Mouse (Mus musculus): ENCODE results near the gene Nckap1l. TPM values are rescaled to one million over a fixed set of nuclear protein-coding genes. Genes with fewer than 3 reads are reported as not detected.
"Not testable (repeated sequence)": the region's sequence is repeated elsewhere in the genome, so short reads cannot be mapped to it uniquely, and the experiment has no call there.

The Nckap1l gene
- 133 and 136 TPM in 2 replicates for total RNA-seq (2015)
- 191 and 203 TPM in 2 replicates for total RNA-seq (2017)

DNA sequence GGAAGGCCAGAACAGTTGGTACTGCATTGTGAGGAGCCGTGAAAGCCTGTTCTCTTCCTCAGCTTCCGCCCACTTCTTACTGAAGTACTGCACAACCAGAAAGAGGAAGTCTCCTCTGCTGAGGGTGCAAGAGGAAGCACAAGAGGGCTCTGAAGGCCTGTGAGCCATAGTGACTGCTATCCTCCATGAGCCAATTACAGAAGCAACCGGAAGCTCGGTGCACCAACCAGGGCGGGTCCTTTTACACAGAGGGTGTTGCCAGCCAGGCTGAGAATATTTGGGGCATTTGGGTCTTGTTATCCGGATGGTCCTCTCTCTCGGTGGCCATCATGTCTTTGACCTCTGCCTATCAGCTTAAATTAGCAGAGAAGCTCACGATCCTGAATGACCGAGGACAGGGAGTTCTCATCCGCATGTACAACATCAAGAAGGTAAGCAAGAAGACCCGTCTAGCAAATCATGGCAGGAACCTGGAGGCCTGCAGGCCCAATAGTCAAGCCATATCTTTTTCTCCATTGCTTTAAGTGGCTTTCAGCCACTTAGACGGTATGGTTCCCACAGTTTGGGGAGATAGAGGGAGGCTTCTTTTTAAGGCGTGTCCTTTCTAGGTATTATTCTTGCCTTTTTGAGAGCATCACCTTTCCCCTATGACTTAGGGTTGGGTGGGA, at the start of gene Nckap1l:
Gene Nckap1l, plus strand, starts transcription at position 244 of the 668 bp plus-strand sequence.
- ATAC-seq (ENCODE audit: poor library complexity, severe bottlenecking) = peak; percentile 99

DNA sequence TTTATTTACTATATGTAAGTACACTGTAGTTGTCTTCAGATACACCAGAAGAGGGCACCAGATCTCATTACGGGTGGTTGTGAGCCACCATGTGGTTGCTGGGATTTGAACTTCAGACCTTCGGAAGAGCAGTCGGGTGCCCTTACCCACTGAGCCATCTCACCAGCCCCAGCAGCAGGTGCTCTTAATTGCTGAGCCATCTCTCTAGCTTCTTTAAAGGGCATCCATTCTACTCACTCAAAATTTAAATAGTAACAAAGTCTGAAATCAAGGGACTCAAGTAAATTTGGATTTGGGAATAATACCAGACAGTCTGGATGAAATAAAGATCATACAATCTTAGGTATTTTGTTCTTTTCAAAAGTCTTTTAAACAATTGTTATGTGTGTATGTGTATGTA, 48.0 kb upstream of the Nckap1l start:
- ATAC-seq (ENCODE audit: poor library complexity, severe bottlenecking) = not testable (repeated sequence)

DNA sequence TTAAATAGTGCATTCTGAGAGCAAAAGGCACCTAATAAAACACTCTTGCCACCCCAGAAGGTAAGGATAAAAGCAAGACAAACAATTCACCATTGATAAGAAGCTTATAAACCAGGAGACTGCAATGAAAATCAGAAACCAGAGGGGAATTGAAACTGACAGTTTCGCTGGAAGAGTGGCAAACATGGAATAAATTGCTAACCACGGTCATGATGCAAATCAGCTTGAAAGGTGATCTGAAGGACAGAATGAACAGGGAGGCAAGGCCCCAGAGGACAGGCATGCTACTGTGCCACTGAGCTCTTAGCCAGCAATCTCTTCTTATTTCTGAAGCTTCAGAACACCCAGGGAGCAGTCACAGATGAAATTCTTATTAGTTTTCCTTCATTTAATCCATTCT, 26.6 kb upstream of the Nckap1l start:
- ATAC-seq (ENCODE audit: poor library complexity, severe bottlenecking) = no peak

DNA sequence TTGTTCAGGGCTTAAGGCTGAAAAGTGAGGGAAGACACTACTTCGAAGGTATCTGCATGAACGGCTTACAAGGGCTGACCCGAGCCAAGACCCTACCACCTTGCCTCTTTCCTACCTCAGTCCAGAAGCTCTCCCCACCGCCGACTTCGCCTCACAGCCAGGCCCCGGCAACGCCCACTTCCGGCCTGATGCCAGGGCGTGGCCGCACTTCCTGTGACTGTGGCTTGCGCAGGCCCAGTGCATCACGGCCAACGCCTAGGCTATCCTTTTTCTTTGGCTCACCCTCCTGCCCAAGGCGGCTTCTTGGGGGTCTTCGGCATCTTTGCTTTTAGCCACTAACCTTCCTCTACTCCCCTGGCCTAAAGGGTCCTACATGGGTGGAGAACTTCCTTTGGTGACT, 23.4 kb upstream of the Nckap1l start, which contains the start of gene Gtsf1:
Gene Gtsf1, minus strand, starts transcription at position 230 of the 400 bp plus-strand sequence.
- peak; percentile 73 for ATAC-seq (ENCODE audit: poor library complexity, severe bottlenecking)

DNA sequence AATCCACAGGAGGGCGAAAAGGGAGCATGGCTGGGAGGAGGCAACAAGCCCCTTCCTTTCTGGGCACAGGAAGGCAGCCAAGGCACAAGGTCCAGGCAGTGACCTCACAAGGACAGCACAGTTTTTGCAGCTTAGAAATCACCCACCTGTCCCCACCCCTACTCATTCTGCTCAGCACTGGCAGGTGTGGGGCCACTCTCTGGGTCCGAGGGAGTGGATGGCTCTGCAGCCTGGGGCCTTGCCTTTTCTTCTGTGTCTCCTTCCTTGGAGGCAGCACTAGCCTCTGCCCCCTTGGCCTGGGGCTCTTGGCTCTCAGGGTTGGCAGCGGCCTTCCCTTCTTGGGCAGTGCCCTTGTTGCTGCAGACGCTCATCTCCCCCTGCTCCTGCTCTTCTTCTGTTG, 7.6 kb upstream of the Nckap1l start:
- ATAC-seq (ENCODE audit: poor library complexity, severe bottlenecking) = not testable (repeated sequence)

DNA sequence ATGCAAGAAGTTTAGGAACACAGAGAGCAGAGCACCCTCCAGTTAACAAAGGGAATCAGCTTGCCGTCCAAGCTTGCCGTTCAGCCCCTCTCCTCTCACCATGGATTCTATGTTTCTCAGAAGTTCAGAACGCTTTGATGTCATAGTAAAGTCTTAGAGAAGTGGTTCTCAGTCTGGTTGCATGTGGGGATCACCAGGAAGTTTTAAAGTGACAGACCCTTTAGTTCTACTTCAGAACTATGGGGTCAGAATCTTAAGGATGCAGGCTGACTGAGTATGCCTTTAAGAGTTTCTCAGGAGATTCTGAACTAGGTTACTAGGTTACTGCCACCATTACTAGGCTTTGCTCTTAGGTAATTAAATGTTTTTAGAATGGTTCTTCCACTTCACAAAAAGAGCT, 5.2 kb upstream of the Nckap1l start, which contains the start of gene Gtsf2:
Gene Gtsf2, minus strand, starts transcription at position 101 of the 400 bp plus-strand sequence.
- ATAC-seq (ENCODE audit: poor library complexity, severe bottlenecking) = no peak

DNA sequence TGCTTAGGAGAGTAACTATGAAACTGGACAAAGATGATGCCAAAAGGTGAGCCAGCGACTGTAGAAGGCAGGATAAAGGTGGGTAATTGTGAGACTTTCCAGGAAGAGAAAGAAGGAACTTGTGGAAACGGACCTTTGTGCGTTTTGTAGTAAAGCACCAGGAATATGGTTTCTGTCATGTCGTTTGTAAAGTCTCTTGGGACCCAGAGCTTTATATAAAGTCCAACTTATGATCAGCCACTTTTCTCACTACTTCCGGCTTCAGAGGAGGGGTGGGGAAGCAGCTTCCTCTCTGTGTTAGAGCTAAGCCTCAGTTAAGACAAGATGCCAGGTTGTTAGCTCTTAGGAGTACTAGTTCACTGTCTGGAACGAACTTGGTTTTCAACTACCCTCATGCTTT, 855 bp downstream of the Nckap1l start:
- no peak for ATAC-seq (ENCODE audit: poor library complexity, severe bottlenecking)

DNA sequence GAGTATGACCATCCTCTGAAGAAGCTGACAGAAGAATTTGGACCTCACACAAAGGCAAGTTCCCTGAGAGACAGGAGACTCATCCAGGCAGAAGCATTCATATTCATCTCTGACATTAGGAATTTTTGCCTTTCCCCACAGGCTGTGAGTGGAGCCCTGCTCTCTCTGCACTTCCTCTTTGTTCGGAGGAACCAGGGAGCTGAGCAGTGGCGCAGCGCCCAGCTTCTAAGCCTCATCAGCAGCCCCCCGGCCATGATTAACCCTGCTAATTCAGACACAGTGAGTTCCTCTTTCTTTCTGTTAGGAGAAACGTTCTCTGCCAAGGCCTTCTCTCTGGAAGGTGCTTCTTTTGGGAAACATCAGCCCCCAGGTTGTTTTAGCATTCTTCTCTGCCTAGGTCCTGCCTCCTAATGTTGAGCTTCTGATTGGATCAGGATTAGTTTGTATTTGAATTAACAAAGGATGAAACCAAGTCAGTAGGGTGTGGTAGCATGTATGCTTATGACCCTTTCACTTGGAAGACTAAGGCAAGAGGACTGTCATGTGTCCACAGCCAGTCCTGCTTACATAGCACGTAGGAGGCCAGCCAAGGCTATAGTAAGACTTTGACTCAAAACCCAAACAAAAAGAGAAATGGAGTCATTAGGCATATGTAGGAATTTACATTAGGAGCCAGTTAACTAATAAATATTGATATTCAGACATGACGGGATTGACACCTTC, 9.1 kb downstream of the Nckap1l start:
- ATAC-seq (ENCODE audit: poor library complexity, severe bottlenecking) = peak; percentile 93

DNA sequence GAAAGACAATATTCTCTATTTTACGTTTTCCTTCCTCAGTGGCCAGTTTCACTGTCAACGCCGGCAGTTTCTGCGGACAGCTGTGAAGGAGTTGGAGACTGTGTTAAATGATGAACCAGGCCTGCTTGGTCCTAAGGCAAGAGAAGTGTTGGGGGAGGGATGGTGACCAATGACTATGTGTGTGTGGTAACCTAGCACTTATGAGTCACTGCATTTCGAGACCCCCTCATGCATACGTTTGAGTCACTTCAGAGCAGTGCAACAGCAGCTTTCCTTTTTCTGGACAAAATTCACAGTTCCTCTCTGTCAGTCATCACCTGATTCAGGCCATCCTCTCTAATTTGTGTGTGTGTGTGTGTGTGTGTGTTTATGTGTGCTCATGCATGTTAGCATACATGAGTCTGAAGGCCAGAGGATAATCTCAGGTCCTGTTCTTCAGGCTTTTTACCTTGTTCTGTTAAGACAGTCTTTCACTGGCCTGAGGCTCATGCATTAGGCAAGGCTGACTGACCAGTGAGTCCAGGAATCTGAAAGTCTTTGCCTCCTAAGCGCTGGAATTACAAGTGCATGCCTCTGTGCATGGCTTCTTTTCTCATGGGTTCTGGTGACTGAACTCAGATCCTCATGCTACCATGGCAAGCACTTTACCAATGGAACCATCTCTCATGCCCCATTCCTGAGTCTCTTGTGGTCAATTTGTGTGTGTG, 18.0 kb downstream of the Nckap1l start:
- ATAC-seq (ENCODE audit: poor library complexity, severe bottlenecking) = no peak

DNA sequence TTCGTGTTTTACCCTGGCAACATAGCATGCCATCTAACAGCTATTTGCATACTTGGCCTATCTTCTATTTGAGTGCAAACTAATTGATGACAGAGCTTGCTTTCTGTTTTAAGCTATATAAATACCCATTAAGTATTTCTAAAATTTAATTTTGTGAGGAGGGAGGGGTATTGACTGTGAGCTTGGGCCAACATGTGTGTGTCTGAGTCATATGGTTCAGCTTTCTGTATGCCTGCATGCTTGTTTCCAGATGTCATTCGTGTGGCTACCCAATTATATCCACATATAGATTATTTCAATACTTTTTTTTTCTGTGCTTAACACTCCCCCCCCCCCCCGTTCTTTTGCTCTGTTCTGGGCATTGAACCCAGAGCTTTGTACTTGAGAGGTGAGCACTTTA, 18.7 kb downstream of the Nckap1l start:
- ATAC-seq (ENCODE audit: poor library complexity, severe bottlenecking) = no peak

DNA sequence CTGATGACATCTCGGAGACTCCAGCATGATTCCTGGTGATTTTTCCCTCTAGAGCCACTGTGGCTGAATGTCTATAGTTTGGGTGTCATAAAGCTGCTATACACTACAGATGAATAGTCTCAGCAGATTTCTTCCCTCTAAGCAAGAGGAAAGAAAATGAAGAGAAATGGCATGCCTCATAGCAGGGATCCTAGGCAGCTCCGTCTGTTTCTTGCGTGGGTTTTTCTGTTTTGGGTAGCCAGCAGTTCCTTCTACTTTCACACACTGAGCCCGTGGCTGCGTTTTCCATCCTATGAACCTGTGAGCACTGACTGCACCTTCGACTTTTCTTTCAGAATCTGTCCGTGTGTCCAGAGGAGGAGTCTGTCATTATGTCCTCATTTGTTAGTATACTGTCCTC, 19.6 kb downstream of the Nckap1l start:
- ATAC-seq (ENCODE audit: poor library complexity, severe bottlenecking) = no peak

DNA sequence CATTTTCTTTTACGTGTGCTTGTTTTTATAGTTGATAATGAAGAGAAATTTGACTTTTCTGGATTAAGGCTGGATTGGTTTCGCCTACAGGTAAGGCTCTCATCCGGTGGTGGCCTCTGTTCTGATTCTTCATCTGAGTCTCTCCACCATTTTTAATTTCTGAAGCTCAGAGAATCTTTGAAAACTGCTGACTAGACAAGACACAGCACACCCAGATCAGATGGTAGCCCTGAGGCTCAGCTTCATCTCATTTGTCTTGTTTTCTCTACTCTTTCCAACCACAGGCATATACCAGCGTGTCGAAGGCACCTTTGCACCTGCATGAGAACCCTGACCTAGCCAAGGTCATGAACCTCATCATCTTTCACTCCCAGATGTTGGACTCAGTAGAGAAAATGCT, 20.2 kb downstream of the Nckap1l start:
- no peak for ATAC-seq (ENCODE audit: poor library complexity, severe bottlenecking)

DNA sequence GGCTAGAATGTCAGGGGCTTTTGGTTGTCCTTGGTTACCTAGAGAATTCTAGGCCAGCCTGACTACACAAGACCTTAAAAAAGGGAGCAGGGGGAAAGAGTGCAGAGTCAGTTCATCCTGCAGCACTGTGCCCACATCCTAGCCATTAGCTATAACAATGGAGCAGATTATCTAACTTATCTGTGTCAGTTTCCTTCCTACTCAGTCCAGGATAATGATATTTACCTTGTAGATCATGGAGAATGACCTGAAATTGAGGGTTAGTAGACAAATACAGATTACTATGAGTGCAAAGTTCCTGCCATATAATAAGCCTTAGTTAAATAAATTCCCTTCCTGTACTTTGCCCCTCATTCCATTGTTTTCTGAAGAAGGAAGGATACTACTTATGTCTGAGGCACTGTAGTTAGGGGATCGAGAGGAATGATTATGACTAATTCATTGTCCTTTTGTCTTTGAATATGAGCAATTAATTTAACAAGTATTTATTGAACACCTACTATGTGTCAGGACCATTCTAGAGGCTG, 25.5 kb downstream of the Nckap1l start:
- ATAC-seq (ENCODE audit: poor library complexity, severe bottlenecking) = no peak

DNA sequence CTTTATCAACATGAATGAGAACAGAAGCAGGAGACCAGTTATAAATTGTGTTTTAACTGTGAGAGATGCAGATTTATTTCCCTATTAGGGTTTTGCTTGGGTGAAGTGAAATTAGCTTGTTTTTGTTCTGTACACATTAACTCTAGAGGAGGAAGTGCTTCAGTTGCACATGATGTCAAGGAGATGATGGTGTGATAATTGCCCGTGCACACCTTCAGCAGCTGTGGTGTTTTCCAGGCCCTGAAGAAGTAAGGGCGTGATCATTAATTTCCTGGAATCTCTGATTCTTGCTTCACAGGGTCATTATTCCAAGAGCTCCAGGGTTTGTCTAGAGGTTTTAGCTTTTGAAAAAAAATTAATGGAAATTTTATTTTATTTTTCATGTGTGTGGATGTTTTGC, 26.5 kb downstream of the Nckap1l start:
- no peak for ATAC-seq (ENCODE audit: poor library complexity, severe bottlenecking)

DNA sequence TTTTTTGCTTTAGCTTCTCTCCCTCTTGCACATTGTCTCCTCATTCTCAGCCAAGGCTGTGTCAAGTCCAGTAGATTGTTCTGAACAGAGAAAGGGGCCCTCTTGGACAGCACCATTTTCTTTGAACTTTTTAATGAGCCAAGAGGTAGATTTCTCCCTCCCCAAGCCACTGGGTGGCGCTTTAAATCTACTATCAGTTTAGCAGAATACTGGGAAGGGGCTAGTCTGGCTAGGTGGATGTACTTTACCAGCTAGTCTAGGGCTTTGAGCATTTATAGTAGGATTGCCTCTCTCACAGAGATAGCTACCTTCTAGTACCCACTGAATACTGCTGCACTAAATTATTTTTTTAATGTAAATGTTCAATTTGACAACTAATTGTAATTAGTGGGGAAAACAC, 28.9 kb downstream of the Nckap1l start:
- ATAC-seq (ENCODE audit: poor library complexity, severe bottlenecking) = no peak

DNA sequence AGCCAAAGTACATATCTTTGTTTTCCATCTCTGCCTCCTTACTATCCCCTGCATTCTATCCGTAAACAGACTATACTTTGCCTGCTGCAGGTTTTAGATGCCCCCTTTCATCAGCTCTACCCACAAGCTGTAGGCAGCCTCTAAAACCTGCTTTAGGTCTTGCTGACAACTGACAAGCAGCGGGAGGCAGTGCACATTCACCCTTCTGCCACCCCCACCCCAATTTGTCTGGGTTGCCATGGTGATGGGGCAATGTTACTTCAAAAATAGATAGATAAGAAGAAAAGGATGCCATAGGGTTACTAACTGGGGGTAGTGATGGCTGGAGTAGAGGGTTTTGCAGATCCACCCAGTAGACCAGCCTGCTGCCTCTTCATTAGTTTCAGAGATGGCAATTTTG, 30.9 kb downstream of the Nckap1l start:
- no peak for ATAC-seq (ENCODE audit: poor library complexity, severe bottlenecking)

DNA sequence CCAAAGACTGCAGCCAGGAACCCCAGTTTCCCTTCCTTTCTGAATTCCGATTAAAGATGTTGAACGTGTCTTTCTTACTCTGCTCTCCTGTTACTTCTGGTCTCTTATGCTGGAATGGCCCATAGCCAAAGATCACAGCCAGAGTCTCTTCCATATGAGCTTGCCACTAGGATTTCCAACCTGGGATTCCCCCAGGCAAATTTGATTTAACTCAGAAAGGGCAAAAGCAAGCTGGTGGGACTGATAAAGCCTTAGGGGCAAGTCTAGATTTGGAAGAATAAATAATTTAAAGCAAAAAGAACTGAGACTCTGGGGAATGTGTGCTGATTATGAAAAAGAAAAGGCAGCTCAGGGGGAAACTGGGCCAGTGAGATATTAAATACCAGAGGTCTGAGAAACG, 31.5 kb downstream of the Nckap1l start:
- no peak for ATAC-seq (ENCODE audit: poor library complexity, severe bottlenecking)

DNA sequence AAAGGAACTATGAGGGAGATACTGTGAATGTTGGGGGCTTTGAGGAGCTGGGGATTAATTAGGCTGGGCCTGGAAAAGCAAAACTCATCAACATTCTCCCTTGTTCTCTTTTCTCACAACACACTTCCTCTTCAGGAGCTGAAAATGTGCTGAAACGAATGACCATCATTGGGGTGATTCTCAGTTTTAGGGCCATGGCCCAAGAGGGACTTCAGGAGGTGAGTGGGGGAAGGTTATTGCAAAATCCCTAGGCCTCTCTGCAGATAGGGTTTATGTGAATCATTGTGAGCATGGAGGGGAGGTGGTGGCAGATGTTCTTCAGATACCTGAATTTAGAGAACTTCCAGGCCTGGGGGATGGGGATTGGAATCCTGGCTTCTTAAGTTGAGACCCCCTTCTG, 33.1 kb downstream of the Nckap1l start:
- ATAC-seq (ENCODE audit: poor library complexity, severe bottlenecking) = peak; percentile 73

DNA sequence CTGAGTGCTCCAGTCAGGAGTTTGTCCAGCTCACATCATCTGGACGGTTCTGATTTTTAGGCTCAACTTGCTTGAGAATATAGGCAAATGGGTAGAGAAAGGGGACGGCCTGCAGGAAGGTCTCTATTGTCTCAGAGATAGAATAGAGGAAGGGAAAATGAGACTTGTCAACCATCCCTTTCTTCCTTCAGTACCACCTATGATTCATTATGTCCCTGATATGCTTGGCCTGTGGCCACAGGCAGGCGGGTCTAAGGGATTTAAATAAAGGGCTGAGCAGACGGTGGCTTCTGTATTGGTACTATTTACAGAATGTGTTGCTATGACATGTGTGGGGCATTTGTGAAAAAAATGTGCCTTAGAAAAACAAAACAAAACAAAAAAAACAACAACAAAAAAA, 34.7 kb downstream of the Nckap1l start:
- no peak for ATAC-seq (ENCODE audit: poor library complexity, severe bottlenecking)

DNA sequence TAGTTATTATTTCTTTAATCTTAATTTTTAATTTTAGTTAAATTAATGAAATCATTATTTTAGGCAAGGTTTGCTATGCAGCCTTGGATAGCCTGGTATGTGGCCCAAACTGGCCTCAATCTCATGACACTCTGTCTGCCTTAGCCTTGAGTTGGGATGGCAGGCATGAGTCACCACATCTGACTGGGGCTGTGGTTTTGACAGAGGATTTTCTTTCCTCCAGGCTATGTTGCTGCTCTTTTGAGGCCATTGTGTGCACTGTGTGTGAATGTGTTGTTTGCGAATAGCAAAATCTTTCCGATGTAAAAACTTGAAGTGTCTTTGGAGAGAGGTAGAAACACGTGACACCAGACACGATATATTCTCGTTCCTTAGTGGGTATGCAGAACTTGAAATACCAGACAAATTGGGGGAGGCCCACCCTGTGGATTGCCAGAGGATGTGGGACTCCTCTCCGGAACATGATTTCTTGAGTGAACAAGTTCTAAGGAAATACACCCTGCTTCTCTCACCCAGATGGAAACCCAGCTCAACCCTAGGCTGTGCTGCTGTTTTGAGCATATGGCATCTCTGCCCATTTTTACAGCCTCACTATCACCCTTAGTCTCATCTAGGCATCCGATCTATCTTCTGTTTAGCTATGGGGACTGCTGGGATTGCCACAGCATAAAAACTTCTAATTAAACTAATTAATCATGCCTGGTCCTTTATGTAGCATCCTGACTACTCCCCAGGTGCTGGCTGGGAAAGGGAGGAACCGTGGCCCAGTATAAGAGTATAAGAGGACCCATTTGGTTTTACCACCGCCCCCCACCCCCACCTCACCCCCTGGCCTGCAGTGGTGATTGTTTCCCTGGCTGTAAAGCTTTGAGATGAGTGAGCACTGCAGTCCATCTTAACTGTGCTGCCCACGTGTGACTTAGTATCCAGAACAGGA, 42.9 kb downstream of the Nckap1l start:
- ATAC-seq (ENCODE audit: poor library complexity, severe bottlenecking) = no peak

All from megakaryocyte, adult 5-6 weeks (primary cell).